Mouse (Mus musculus): ENCODE data around the gene Rgs10. TPM values are rescaled to one million over a fixed set of nuclear protein-coding genes. Genes with fewer than 3 reads are reported as not detected.

Rgs10 gene
- polyA plus RNA-seq, 1 experiment from 2014 or later: 20.7 TPM

- H3K9ac ChIP-seq (ENCODE audit: low read depth, low read length): no peak overlapping the region
- no peak overlapping the region for H3K4me3 ChIP-seq (ENCODE audit: low read depth, low read length)
- no peak for DNase-seq (ENCODE audit: low spot score)
- no peak for ATAC-seq (ENCODE audit: low read depth)
- no peaks in the 10 kb centered on the region for H3K9me3 ChIP-seq (ENCODE audit: control insufficient read depth, low read length)
- peaks cover 2% of the 10 kb centered on the region; the same call in 1 of the 2 replicates for H3K4me1 ChIP-seq (ENCODE audit: control insufficient read depth, insufficient read depth, low read length)
- H3K27me3 ChIP-seq (replicated peaks; ENCODE audit: control insufficient read depth, insufficient read depth, low read length): no peaks in the 10 kb centered on the region
- H3K36me3 ChIP-seq (ENCODE audit: control insufficient read depth, insufficient read depth, low read length): no peaks in the 10 kb centered on the region
- no peak overlapping the region for H3K27ac ChIP-seq (replicated peaks; ENCODE audit: low read depth, low read length)
- 66% methylated on average over 10 of the region's 10 CpGs for WGBS
- no peak overlapping the region for H3K4me2 ChIP-seq (ENCODE audit: low read depth, low read length)
Measured at GRCm38 (mm10) chr7:128383726-128384463, 34.7 kb downstream of the Rgs10 start.

- H3K4me2 ChIP-seq (ENCODE audit: low read depth, low read length): no peak overlapping the region
Measured at GRCm38 (mm10) chr7:128383189-128383725, 35.3 kb downstream of the Rgs10 start.

GRCm38 (mm10) chr7:128382527-128382860 lies 36.1 kb downstream of the Rgs10 start:
- Histone ChIP-seq H3K27me3 (replicated peaks; ENCODE audit: control insufficient read depth, insufficient read depth, low read length) (no peaks in the 10 kb centered on the region), H3K36me3 (ENCODE audit: control insufficient read depth, insufficient read depth, low read length) (no peaks in the 10 kb centered on the region), H3K9me3 (ENCODE audit: control insufficient read depth, low read length) (no peaks in the 10 kb centered on the region), H3K27ac (replicated peaks; ENCODE audit: low read depth, low read length) (no peak overlapping the region), H3K4me3 (ENCODE audit: low read depth, low read length) (no peak overlapping the region), H3K4me2 (ENCODE audit: low read depth, low read length) (no peak overlapping the region), H3K4me1 (ENCODE audit: control insufficient read depth, insufficient read depth, low read length) (no peaks in the 10 kb centered on the region), H3K9ac (ENCODE audit: low read depth, low read length) (no peak overlapping the region)
- 93% methylated on average over 6 of the region's 6 CpGs for WGBS
- ATAC-seq (ENCODE audit: low read depth): no peak
- no peak for DNase-seq (ENCODE audit: low spot score)

More at GRCm38 (mm10) chr7:128383189-128383725, 35.3 kb downstream of the Rgs10 start:
- Histone ChIP-seq H3K9me3 (ENCODE audit: control insufficient read depth, low read length) (no peaks in the 10 kb centered on the region), H3K4me3 (ENCODE audit: low read depth, low read length) (no peak overlapping the region), H3K27me3 (replicated peaks; ENCODE audit: control insufficient read depth, insufficient read depth, low read length) (no peaks in the 10 kb centered on the region), H3K36me3 (ENCODE audit: control insufficient read depth, insufficient read depth, low read length) (no peaks in the 10 kb centered on the region), H3K27ac (replicated peaks; ENCODE audit: low read depth, low read length) (no peak overlapping the region), H3K9ac (ENCODE audit: low read depth, low read length) (no peak overlapping the region), H3K4me1 (ENCODE audit: control insufficient read depth, insufficient read depth, low read length) (no peaks in the 10 kb centered on the region)
- ATAC-seq (ENCODE audit: low read depth): no peak
- no peak for DNase-seq (ENCODE audit: low spot score)
- 77% methylated on average over 7 of the region's 7 CpGs for WGBS

GRCm38 (mm10) chr7:128381811-128382526 lies 36.6 kb downstream of the Rgs10 start:
- Histone ChIP-seq H3K9me3 (ENCODE audit: control insufficient read depth, low read length) (no peaks in the 10 kb centered on the region), H3K4me1 (ENCODE audit: control insufficient read depth, insufficient read depth, low read length) (no peaks in the 10 kb centered on the region), H3K36me3 (ENCODE audit: control insufficient read depth, insufficient read depth, low read length) (no peaks in the 10 kb centered on the region), H3K9ac (ENCODE audit: low read depth, low read length) (no peak overlapping the region), H3K27ac (replicated peaks; ENCODE audit: low read depth, low read length) (no peak overlapping the region), H3K4me3 (ENCODE audit: low read depth, low read length) (no peak overlapping the region), H3K27me3 (replicated peaks; ENCODE audit: control insufficient read depth, insufficient read depth, low read length) (no peaks in the 10 kb centered on the region), H3K4me2 (ENCODE audit: low read depth, low read length) (no peak overlapping the region)
- WGBS: 74% methylated on average over 14 of the region's 14 CpGs
- DNase-seq (ENCODE audit: low spot score): no peak
- no peak for ATAC-seq (ENCODE audit: low read depth)

- DNase-seq (ENCODE audit: low spot score) (no peak), ATAC-seq (ENCODE audit: low read depth) (no peak)
- Histone ChIP-seq H3K9ac (ENCODE audit: low read depth, low read length) (no peak overlapping the region), H3K27ac (replicated peaks; ENCODE audit: low read depth, low read length) (no peak overlapping the region), H3K27me3 (replicated peaks; ENCODE audit: control insufficient read depth, insufficient read depth, low read length) (no peaks in the 10 kb centered on the region), H3K4me3 (ENCODE audit: low read depth, low read length) (no peak overlapping the region), H3K36me3 (ENCODE audit: control insufficient read depth, insufficient read depth, low read length) (no peaks in the 10 kb centered on the region), H3K4me1 (ENCODE audit: control insufficient read depth, insufficient read depth, low read length) (no peaks in the 10 kb centered on the region), H3K4me2 (ENCODE audit: low read depth, low read length) (no peak overlapping the region), H3K9me3 (ENCODE audit: control insufficient read depth, low read length) (no peaks in the 10 kb centered on the region)
- 84% methylated on average over 2 of the region's 2 CpGs for WGBS
Measured at GRCm38 (mm10) chr7:128381001-128381400, 37.6 kb downstream of the Rgs10 start.

GRCm38 (mm10) chr7:128379162-128379805 lies 39.3 kb downstream of the Rgs10 start:
- 58% methylated on average over 16 of the region's 16 CpGs for WGBS
- H3K27me3 ChIP-seq (replicated peaks; ENCODE audit: control insufficient read depth, insufficient read depth, low read length): no peaks in the 10 kb centered on the region
- H3K4me1 ChIP-seq (ENCODE audit: control insufficient read depth, insufficient read depth, low read length): no peaks in the 10 kb centered on the region
- no peaks in the 10 kb centered on the region for H3K36me3 ChIP-seq (ENCODE audit: control insufficient read depth, insufficient read depth, low read length)
- no peak overlapping the region for H3K4me3 ChIP-seq (ENCODE audit: low read depth, low read length)
- ATAC-seq (ENCODE audit: low read depth): 0 out of 2 replicates have a peak, but pooled peaks have one; percentile 26
- peak overlapping the region; percentile 30; the same call in 1 of the 2 replicates for H3K9ac ChIP-seq (ENCODE audit: low read depth, low read length)
- peak overlapping the region; percentile 3; the same call in 1 of the 2 replicates for H3K4me2 ChIP-seq (ENCODE audit: low read depth, low read length)
- DNase-seq (ENCODE audit: low spot score): peak; percentile 37
- H3K9me3 ChIP-seq (ENCODE audit: control insufficient read depth, low read length): no peaks in the 10 kb centered on the region
- H3K27ac ChIP-seq (replicated peaks; ENCODE audit: low read depth, low read length): no peak overlapping the region; the same call in 1 of the 2 replicates

- 79% methylated on average over 11 of the region's 11 CpGs for WGBS
- H3K9me3 ChIP-seq (ENCODE audit: control insufficient read depth, low read length): 0 out of 2 replicates have a peak, but pooled peaks cover 3% of the 10 kb centered on the region
- no peak overlapping the region for H3K4me2 ChIP-seq (ENCODE audit: low read depth, low read length)
Measured at GRCm38 (mm10) chr7:128376206-128376701, 42.3 kb downstream of the Rgs10 start.

GRCm38 (mm10) chr7:128374156-128374555 lies 44.4 kb downstream of the Rgs10 start:
- H3K4me3 ChIP-seq (ENCODE audit: low read depth, low read length): no peak overlapping the region
- 92% methylated on average over 11 of the region's 11 CpGs for WGBS
- no peak for ATAC-seq (ENCODE audit: low read depth)

More at GRCm38 (mm10) chr7:128376206-128376701, 42.3 kb downstream of the Rgs10 start:
- H3K36me3 ChIP-seq (ENCODE audit: control insufficient read depth, insufficient read depth, low read length): no peaks in the 10 kb centered on the region
- H3K4me1 ChIP-seq (ENCODE audit: control insufficient read depth, insufficient read depth, low read length): no peaks in the 10 kb centered on the region
- no peak overlapping the region for H3K27ac ChIP-seq (replicated peaks; ENCODE audit: low read depth, low read length)
- DNase-seq (ENCODE audit: low spot score) (no peak), ATAC-seq (ENCODE audit: low read depth) (no peak)
- no peaks in the 10 kb centered on the region for H3K27me3 ChIP-seq (replicated peaks; ENCODE audit: control insufficient read depth, insufficient read depth, low read length)
- no peak overlapping the region for H3K9ac ChIP-seq (ENCODE audit: low read depth, low read length)
- H3K4me3 ChIP-seq (ENCODE audit: low read depth, low read length): no peak overlapping the region

More at GRCm38 (mm10) chr7:128374156-128374555, 44.4 kb downstream of the Rgs10 start:
- H3K9me3 ChIP-seq (ENCODE audit: control insufficient read depth, low read length): 0 out of 2 replicates have a peak, but pooled peaks cover 3% of the 10 kb centered on the region
- no peak overlapping the region for H3K4me2 ChIP-seq (ENCODE audit: low read depth, low read length)
- DNase-seq (ENCODE audit: low spot score): no peak
- H3K36me3 ChIP-seq (ENCODE audit: control insufficient read depth, insufficient read depth, low read length): no peaks in the 10 kb centered on the region
- no peaks in the 10 kb centered on the region for H3K27me3 ChIP-seq (replicated peaks; ENCODE audit: control insufficient read depth, insufficient read depth, low read length)
- no peak overlapping the region for H3K27ac ChIP-seq (replicated peaks; ENCODE audit: low read depth, low read length)
- no peak overlapping the region for H3K9ac ChIP-seq (ENCODE audit: low read depth, low read length)
- no peaks in the 10 kb centered on the region for H3K4me1 ChIP-seq (ENCODE audit: control insufficient read depth, insufficient read depth, low read length)

Data from embryonic facial prominence, embryonic 14.5 days (tissue).